Mouse (Mus musculus): ENCODE measurements around the gene Rhd. TPM values are rescaled to one million over a fixed set of nuclear protein-coding genes. Genes with fewer than 3 reads are reported as not detected.

Rhd gene
- polyA plus RNA-seq, 1 experiment from 2014 or later: 0.54 TPM

Other genes with a start within 250 kb of the Rhd start
- gene Man1c1, start 160.2 kb upstream of the Rhd start, polyA plus RNA-seq (2014; fragmentation: Nextera tagmentation; extraction: Ambion mirVana): 3.9 and 4.9 TPM in 2 replicates
- gene Ldlrap1, start 96.5 kb upstream of the Rhd start, polyA plus RNA-seq (2014; fragmentation: Nextera tagmentation; extraction: Ambion mirVana): 0.69 and 1.9 TPM in 2 replicates
- 100 and 102 TPM in 2 replicates for gene Maco1, start 11.2 kb upstream of the Rhd start, polyA plus RNA-seq (2014; fragmentation: Nextera tagmentation; extraction: Ambion mirVana)
- gene Tmem50a, start 50.5 kb downstream of the Rhd start, polyA plus RNA-seq (2014; fragmentation: Nextera tagmentation; extraction: Ambion mirVana): 196 and 210 TPM in 2 replicates
- 526 and 563 TPM in 2 replicates for gene Rsrp1, start 59.1 kb downstream of the Rhd start, polyA plus RNA-seq (2014; fragmentation: Nextera tagmentation; extraction: Ambion mirVana)
- gene Syf2, start 66.4 kb downstream of the Rhd start, polyA plus RNA-seq (2014; fragmentation: Nextera tagmentation; extraction: Ambion mirVana): 53.4 and 61.2 TPM in 2 replicates